Mouse (Mus musculus) ES-Bruce4 (cell line): ENCODE results near the gene Mei4. TPM values are rescaled to one million over a fixed set of nuclear protein-coding genes. Genes with fewer than 3 reads are reported as not detected.

Experiments used
- H3K27ac ChIP-seq: 2 replicates; pipeline ENCODE4 v1.5.1; 2012; ENCODE audit warnings: low read length, inconsistent platforms; ENCODE audit not compliant: insufficient read depth
- H3K27me3 ChIP-seq: 2 replicates; pipeline ENCODE4 v1.6.1; 2012; ENCODE audit warnings: mild to moderate bottlenecking, low read length, inconsistent platforms; ENCODE audit not compliant: control insufficient read depth, poor library complexity, insufficient read depth, severe bottlenecking
- H3K36me3 ChIP-seq: 2 replicates; pipeline ENCODE4 v1.6.1; 2012; ENCODE audit warnings: inconsistent platforms, mild to moderate bottlenecking, low read length, moderate library complexity; ENCODE audit not compliant: control insufficient read depth, poor library complexity, insufficient read depth, severe bottlenecking
- H3K4me1 ChIP-seq: one replicate; pipeline ENCODE4 v1.8.1; 2011; ENCODE audit warnings: low read length; ENCODE audit not compliant: control insufficient read depth, insufficient read depth
- H3K4me3 ChIP-seq: 2 replicates; pipeline ENCODE4 v1.5.1; 2011; ENCODE audit warnings: low read depth, mild to moderate bottlenecking, low read length
- H3K9ac ChIP-seq: 2 replicates; pipeline ENCODE4 v1.6.1; 2012; ENCODE audit warnings: low read depth, mild to moderate bottlenecking, inconsistent platforms; ENCODE audit not compliant: poor library complexity, severe bottlenecking
- H3K9me3 ChIP-seq: replicated peaks from 2 replicates; pipeline ENCODE4 v1.6.1; 2012; ENCODE audit warnings: mild to moderate bottlenecking, low read length, inconsistent platforms; ENCODE audit not compliant: control insufficient read depth, poor library complexity, insufficient read depth, severe bottlenecking
- CTCF ChIP-seq: IDR thresholded peaks from one replicate; pipeline ENCODE4 v1.8.1; 2011; ENCODE audit warnings: low read depth, low read length
- EP300 ChIP-seq: IDR thresholded peaks from 2 replicates; pipeline ENCODE4 v1.6.1; 2011; ENCODE audit warnings: low read depth, low read length; ENCODE audit not compliant: insufficient read depth
- POLR2A ChIP-seq: IDR thresholded peaks from one replicate; pipeline ENCODE4 v1.8.1; 2011; ENCODE audit warnings: low read length; ENCODE audit not compliant: insufficient read depth
- polyA plus RNA-seq: library from polyadenylated mRNA; stranded (reverse); fragments of >200 nt; gene quantifications from 2 replicates; pipeline ENCODE4 v1.2.4, GENCODE M21; 2011; ENCODE audit warnings: low read depth; ENCODE audit not compliant: missing spikeins, insufficient read depth, insufficient read length

Mei4 gene
- polyA plus RNA-seq, 1 experiment, result 3.7 TPM

GRCm38 (mm10) chr9:81866032-81866431 lies 2.6 kb downstream of the Mei4 start:
- Histone ChIP-seq H3K27ac (no peak overlapping the region), H3K4me3 (no peak overlapping the region), H3K27me3 (no peaks in the 10 kb centered on the region), H3K4me1 (no peaks in the 10 kb centered on the region), H3K9me3 (no peaks in the 10 kb centered on the region), H3K36me3 (no peaks in the 10 kb centered on the region), H3K9ac (no peak overlapping the region)
- TF ChIP-seq CTCF (no peak), POLR2A (no peak), EP300 (no peak)

- H3K4me3 ChIP-seq, result no peak overlapping the region
- no peaks in the 10 kb centered on the region; the same call in 1 of the 2 replicates for H3K27me3 ChIP-seq
- no peak overlapping the region for H3K27ac ChIP-seq
- no peak overlapping the region for H3K9ac ChIP-seq
- no peaks in the 10 kb centered on the region for H3K4me1 ChIP-seq
- TF ChIP-seq CTCF (no peak), EP300 (no peak), POLR2A (no peak)
- no peaks in the 10 kb centered on the region for H3K9me3 ChIP-seq
- no peaks in the 10 kb centered on the region for H3K36me3 ChIP-seq
Measured at GRCm38 (mm10) chr9:81921456-81921855, 58.0 kb downstream of the Mei4 start.

GRCm38 (mm10) chr9:81924744-81925143 lies 61.3 kb downstream of the Mei4 start:
- H3K36me3 ChIP-seq, result no peaks in the 10 kb centered on the region
- no peak overlapping the region for H3K4me3 ChIP-seq
- no peaks in the 10 kb centered on the region for H3K9me3 ChIP-seq
- no peaks in the 10 kb centered on the region; the same call in 1 of the 2 replicates for H3K27me3 ChIP-seq
- TF ChIP-seq POLR2A (no peak), CTCF (no peak)
- no peak overlapping the region for H3K9ac ChIP-seq
- no peak overlapping the region for H3K27ac ChIP-seq
- no peaks in the 10 kb centered on the region for H3K4me1 ChIP-seq

- Histone ChIP-seq H3K4me1 (no peaks in the 10 kb centered on the region), H3K9ac (no peak overlapping the region), H3K27ac (no peak overlapping the region), H3K4me3 (no peak overlapping the region), H3K9me3 (no peaks in the 10 kb centered on the region), H3K36me3 (no peaks in the 10 kb centered on the region), H3K27me3 (no peaks in the 10 kb centered on the region)
- TF ChIP-seq POLR2A (no peak), CTCF (no peak), EP300 (no peak)
Measured at GRCm38 (mm10) chr9:81940533-81940932, 77.1 kb downstream of the Mei4 start.

- Histone ChIP-seq H3K4me1 (no peaks in the 10 kb centered on the region), H3K4me3 (no peak overlapping the region), H3K27ac (no peak overlapping the region), H3K36me3 (no peaks in the 10 kb centered on the region), H3K27me3 (no peaks in the 10 kb centered on the region), H3K9me3 (no peaks in the 10 kb centered on the region), H3K9ac (no peak overlapping the region)
- TF ChIP-seq POLR2A, result no peak
- TF ChIP-seq EP300, result no peak
- no peak for TF ChIP-seq CTCF
Measured at GRCm38 (mm10) chr9:81945624-81946023, 82.2 kb downstream of the Mei4 start.

GRCm38 (mm10) chr9:81956858-81957257 lies 93.4 kb downstream of the Mei4 start:
- H3K4me1 ChIP-seq, result no peaks in the 10 kb centered on the region
- no peak for TF ChIP-seq EP300
- no peak for TF ChIP-seq POLR2A
- no peak for TF ChIP-seq CTCF
- H3K27me3 ChIP-seq, result no peaks in the 10 kb centered on the region
- H3K27ac ChIP-seq, result no peak overlapping the region
- H3K4me3 ChIP-seq, result no peak overlapping the region
- H3K36me3 ChIP-seq, result no peaks in the 10 kb centered on the region
- no peaks in the 10 kb centered on the region for H3K9me3 ChIP-seq
- no peak overlapping the region for H3K9ac ChIP-seq
